In genomic region chr3:149721832-149722231, GRCm38 (mm10) we compare ENCODE assay signal across 19 mouse cellular contexts.
DNase-seq lines count a peak whose midpoint lies in the region; ATAC-seq lines count a peak whose summit lies in the region.
"Had no signal": no experiment of that assay in that cellular context is flagged by ENCODE, and none has a peak within 500 bp of the region (broad histone marks: within the 10 kb centered on the region; RNA-seq: fewer than 3 reads in every experiment).

No protein-coding gene starts in this region.

- H3K9me3 ChIP-seq in heart, embryonic 15.5 days (replicated peaks): no peaks in the 10 kb centered on the region
- H3K9me3 ChIP-seq: hindbrain, embryonic 12.5 days; intestine, embryonic 15.5 days; limb, embryonic 15.5 days; midbrain, embryonic 10.5 days had no signal

- peak; percentile 88 for DNase-seq in heart, adult 11 months
- no peak for DNase-seq in heart, postnatal 25 days (ENCODE audit: low spot score)
- peak; percentile 2 for DNase-seq in Muller cell, postnatal 12 days (ENCODE audit: inconsistent ontology term)
- peak; percentile 35 for DNase-seq in brain, adult 2 months (ENCODE audit: low read depth, low spot score)
- no peak for DNase-seq in gastrocnemius, postnatal 4 days (ENCODE audit: low spot score in 2 of 2)
- DNase-seq in testis, postnatal 14 days (ENCODE audit: low spot score): no peak
- DNase-seq: cerebellum, adult 11 months; gastrocnemius, adult 2 months; kidney, postnatal 10 days; lung, adult 2 months; right cerebral cortex, adult 18-20 months; thymus, adult 2 months had no signal

- ATAC-seq in heart, embryonic 15.5 days (replicated peaks; ENCODE audit: insufficient number of reproducible peaks, insufficient read depth, low FRiP score, low read depth): peak; percentile 68
- ATAC-seq: activated CD4-positive, CD25-positive, alpha-beta regulatory T cell, adult 4 months; intestine, embryonic 15.5 days had no signal

- H3K4me2 ChIP-seq in heart, embryonic 15.5 days: 0 out of 2 replicates have a peak overlapping the region, but pooled peaks have one; percentile 18
- H3K4me2 ChIP-seq: hindbrain, embryonic 12.5 days; intestine, embryonic 15.5 days; limb, embryonic 15.5 days had no signal

- intact Hi-C loops in heart, postnatal 25 days (cut with DNase I): no loop called here

- H3K9ac ChIP-seq in heart, embryonic 15.5 days: no peak overlapping the region
- H3K9ac ChIP-seq: hindbrain, embryonic 12.5 days; intestine, embryonic 15.5 days; limb, embryonic 15.5 days had no signal

- H3K27ac ChIP-seq in heart, embryonic 15.5 days: peak overlapping the region; percentile 82
- H3K27ac ChIP-seq: gastrocnemius, adult 2 months; hindbrain, embryonic 12.5 days; intestine, embryonic 15.5 days; limb, embryonic 15.5 days; midbrain, embryonic 10.5 days had no signal

- no peak overlapping the region for H3K4me3 ChIP-seq in heart, embryonic 15.5 days
- H3K4me3 ChIP-seq: erythroblast, embryonic 14.5 days; gastrocnemius, adult 2 months; hindbrain, embryonic 12.5 days; intestine, embryonic 15.5 days; limb, embryonic 15.5 days; midbrain, embryonic 10.5 days had no signal

- no peaks in the 10 kb centered on the region for H3K36me3 ChIP-seq in heart, embryonic 15.5 days
- H3K36me3 ChIP-seq: hindbrain, embryonic 12.5 days; intestine, embryonic 15.5 days; limb, embryonic 15.5 days; midbrain, embryonic 10.5 days had no signal

- no peaks in the 10 kb centered on the region for H3K27me3 ChIP-seq in heart, embryonic 15.5 days
- H3K27me3 ChIP-seq: hindbrain, embryonic 12.5 days; intestine, embryonic 15.5 days; limb, embryonic 15.5 days had no signal

- H3K4me1 ChIP-seq in heart, embryonic 15.5 days (replicated peaks): peaks cover 36% of the 10 kb centered on the region
- H3K4me1 ChIP-seq: hindbrain, embryonic 12.5 days; intestine, embryonic 15.5 days; limb, embryonic 15.5 days had no signal

- WGBS in heart, embryonic 15.5 days: 6% methylated on average over 4 of the region's 4 CpGs

Comparison
In these comparisons a context has a peak if more than half of its experiments do, and no peak if none do; other contexts are left out.
1. DNase-seq: peak in heart, adult 11 months (single experiment), Muller cell, postnatal 12 days (single experiment) and brain, adult 2 months (single experiment); none in heart, postnatal 25 days (single experiment), gastrocnemius, postnatal 4 days (0 of 2) and testis, postnatal 14 days (single experiment).